Mouse (Mus musculus) cortical plate, adult 2 months (tissue): Measurements from ENCODE around the gene Adamts3.

Experiments used
- CTCF ChIP-seq: fragments of 200-500 bp; IDR thresholded peaks from 2 replicates; pipeline ENCODE4 v1.5.1; 2011; ENCODE audit warnings: mild to moderate bottlenecking, control low read depth, low read length; ENCODE audit not compliant: insufficient read depth; ENCODE audit errors: extremely low read depth
- POLR2A ChIP-seq: fragments of 200-500 bp; IDR thresholded peaks from 2 replicates; pipeline ENCODE4 v1.6.1; 2011; ENCODE audit warnings: mild to moderate bottlenecking, low read length, control low read depth; ENCODE audit not compliant: insufficient read depth; ENCODE audit errors: extremely low read depth

DNA sequence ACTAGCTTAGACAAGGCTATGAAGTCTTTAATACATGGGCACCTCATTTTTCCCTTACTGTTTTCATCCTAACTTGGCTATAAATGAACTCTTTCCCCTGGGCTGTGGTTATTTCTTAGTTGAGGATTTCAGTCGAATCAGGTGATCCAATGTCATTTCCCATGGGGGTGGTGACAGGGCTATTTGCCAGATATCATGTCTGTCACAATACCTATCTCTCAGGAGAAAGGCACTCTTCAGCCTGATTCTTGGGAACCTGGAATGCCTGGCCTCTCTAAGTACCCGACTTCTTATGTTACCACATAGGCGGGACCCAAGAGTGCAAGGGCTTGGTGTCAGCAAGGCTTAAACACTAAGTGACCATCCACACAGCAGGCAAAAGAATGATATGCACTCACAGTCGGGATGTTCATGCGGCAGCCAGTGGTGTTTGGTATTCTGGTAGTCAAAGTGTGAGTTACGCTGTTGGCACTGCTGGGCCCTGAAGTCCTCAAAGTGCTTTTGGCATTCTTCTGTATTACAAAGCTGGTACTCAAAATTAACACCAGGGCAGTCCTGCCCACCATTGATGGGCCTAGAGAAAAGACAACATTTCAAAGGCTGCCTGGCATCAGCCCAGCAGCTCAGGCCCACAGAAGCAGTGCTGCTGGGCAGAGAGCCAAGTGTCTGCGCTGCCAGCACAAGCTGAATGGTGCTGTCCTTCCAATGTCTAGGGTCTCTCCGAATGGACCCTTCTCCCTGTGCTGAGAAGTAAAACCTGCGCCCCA is 181.7 kb downstream of the Adamts3 start:
- TF ChIP-seq POLR2A (no peak), CTCF (no peak)
